Mouse (Mus musculus): ENCODE measurements around the gene Palld. TPM values are rescaled to one million over a fixed set of nuclear protein-coding genes. Genes with fewer than 3 reads are reported as not detected.

Palld gene
- 26.5 and 32.8 TPM in 2 replicates for polyA plus RNA-seq (2012; rRNA removed)

DNA sequence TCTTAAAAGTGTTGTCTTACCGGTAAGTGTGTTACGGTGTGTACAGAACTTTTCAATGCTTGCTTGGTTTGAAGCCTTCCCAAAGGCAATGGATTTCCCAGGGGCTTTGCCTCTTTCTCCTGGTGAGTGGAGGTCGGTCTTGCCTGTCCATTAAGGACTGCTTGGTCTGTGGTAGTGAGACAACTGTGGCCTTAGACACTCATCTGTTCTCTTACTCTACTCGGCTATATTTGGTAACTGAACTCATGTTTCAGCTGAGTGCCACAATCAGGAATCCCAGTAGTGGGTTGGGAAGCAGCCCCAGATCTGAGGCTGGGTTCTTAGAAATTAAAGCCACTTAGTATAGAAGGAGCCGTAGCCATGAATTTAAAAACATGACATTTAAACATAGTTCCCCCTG is at the start of gene Palld:
Palld (minus strand) TSS at position 170 of the 400 bp plus-strand sequence.
- WGBS = 84% methylated on average over 5 of the region's 5 CpGs
- DNase-seq (ENCODE audit: low read depth, low spot score) = no peak

DNA sequence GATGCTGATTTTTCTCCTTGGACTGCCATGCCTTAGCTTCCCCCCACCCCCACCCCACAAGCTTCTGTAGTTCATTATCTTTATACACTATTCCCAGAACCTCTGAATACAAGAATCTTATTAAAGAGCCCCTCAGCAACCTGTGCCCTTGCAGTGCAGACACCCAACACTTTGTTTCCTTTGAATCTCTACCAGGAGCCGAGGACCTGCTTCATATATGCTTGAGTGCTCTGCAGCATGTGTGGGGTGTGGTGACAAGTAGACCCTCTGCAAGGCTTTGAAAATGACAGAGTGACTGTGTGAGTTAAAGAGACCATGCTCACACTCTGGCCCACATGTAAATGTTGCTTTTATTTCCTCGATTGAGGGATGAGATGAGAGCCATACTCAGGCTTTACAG is 35.1 kb upstream of the Palld start:
- 91% methylated on average over 2 of the region's 2 CpGs for WGBS

DNA sequence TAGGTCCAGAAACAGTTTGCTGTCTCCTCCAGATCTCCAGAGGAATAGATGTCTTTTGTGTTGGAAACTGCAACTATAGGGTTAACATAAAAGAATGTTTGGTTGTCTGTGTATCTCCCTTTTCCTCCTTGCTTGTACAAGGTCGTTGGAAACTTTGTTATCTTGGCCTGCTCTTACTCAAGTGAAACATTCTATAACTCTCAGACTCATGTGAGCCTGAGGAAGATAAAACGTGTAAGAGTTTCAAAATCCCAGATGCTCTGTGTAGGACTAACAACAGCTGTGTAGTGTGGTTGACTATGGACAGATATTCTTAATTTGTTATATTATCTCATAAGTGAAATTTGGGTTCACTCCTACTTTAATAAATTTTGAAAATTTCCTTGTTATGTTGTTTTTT is 30.8 kb upstream of the Palld start:
- no peak for DNase-seq (ENCODE audit: low read depth, low spot score)
- 22% methylated on average over 2 of the region's 2 CpGs for WGBS

More for the DNA sequence above, 35.1 kb upstream of the Palld start:
- DNase-seq (ENCODE audit: low read depth, low spot score) = no peak

DNA sequence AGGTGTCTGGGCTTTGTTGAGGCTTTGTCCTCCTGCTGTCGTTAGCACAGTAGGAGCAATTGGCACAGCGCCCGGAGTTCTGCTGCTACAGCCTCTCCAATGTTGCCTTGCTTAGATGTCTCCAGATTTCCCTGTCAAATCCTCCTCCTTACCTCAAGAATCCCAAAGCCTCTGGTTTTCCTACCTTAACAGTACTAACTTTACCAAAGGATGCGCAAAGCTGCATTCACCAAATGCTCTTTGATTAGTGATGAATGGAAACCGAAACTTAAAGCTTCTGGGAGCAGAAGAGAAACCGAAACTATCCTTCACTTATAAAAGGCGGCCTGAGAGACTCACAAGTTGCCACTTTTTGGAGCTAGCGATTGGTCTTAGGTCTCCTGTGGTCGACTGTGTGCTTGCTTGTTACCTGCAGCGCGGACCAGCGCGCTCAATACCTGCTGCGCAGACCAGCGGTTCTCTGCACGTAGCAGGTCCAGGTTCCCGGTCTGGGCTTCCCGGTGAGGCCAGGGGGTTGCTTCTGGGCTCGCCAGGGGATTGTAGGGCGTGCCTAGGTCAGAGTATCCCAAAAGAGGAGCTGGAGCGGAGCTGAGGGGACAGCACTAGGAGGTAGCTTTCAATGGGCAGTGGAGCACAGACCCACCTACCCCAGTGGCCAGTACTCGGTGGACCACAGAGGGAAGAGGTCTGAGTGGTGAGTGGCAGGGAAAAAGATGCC is 25.4 kb upstream of the Palld start, which contains the start of gene Ddx60:
Ddx60 (plus strand) TSS at position 311 of the 718 bp plus-strand sequence.
- DNase-seq (ENCODE audit: low read depth, low spot score) = no peak
- WGBS = 3% methylated on average over 22 of the region's 22 CpGs

DNA sequence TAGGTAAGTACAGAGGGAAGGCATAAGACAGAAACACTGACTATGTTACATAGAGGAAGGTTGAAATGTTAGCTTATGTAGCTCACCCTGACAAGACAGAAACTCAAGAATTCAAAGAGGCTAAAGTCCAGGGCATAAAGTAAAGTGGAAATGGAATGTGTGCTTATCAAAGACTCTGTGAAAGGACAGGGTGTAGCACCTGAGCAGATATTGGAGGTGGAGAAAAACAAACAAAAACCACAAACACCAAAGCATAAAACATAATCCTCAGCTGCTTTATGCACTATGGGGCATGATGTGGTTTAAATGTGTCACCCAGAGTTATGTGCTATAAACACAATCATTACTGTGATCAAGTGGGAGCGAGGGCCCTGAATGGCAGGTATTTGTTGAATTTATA is 22.0 kb upstream of the Palld start:
- WGBS = 55% methylated on average over 1 of the region's 1 CpGs
- DNase-seq (ENCODE audit: low read depth, low spot score) = no peak

DNA sequence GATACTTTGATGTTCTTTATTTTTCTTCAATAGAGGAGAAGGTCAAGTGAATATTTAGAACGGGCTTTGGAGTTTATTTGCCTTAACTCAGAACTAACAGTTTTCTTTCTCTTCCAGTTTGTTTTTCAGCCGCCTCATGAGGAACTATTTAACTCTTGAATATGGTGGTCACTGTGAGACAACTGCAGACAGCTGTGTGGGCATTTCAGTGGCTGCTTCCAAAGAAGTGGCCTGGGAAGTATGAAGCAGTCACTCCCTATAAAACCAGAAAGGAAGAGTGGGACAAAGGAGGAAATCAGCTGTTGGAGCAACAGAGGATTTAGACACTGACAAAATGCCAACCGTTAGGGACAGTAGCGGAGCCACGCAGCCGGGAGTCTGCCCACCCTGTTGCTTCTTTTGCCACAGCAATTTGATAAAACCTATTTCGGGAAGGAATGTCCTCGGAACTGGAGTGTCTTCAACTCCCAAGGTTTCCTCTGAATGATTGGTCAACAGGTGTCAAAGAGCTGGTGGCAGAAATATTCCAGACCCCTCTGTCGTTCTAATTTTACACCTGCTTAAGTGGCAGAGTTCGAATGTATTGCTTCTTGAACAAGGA is 19.1 kb upstream of the Palld start:
- 75% methylated on average over 10 of the region's 10 CpGs for WGBS
- no peak for DNase-seq (ENCODE audit: low read depth, low spot score)

DNA sequence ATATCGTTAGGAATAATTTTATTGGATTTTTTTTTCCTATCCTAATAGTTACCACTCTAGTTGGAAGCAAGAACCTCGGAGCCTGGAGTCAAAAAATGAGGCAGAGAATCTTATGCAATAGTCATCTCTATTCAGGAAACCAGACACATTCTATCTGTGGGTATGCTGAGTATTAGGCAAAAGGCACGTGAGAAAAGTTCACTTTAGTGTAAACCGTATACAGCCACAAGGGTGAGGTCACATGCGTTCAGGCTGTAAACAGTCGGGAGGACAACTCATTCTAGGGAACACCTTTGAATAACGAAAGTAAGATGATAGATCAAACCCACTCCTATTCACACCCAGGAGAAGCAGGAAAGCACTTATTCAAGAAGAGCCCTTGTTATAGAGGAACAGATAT is 17.9 kb upstream of the Palld start:
- DNase-seq (ENCODE audit: low read depth, low spot score) = no peak
- WGBS = 32% methylated on average over 7 of the region's 7 CpGs

DNA sequence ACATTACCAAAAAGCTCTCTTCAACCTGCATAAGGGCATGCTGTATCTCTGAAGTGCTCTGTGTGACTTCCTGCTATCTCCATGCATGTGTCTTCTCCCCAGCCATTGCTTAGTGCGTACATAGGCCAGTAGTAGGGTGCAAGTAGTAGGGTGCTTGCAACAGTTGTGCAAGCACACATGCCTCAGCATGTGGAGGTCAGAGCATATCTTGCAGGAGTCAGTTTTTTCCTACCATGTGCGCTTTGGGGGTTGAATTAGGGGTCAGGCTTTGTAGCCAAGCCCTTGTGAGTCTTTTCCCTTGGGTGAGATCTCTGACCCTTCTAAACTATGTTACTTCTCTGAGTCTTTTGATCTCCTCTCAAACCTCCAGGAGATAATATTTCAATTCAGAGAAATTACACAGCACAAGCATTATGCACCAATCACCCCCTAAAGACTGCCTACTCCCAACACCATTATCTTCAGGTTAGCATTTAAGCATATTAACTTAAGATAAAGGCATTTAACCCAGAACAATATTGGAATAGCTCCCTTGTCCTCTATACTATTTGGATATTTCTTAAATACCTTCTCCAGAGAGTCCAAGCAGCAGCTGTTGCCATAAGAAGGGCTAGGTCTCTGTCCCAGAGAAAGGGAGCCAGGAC is 16.8 kb upstream of the Palld start:
- 96% methylated on average over 2 of the region's 2 CpGs for WGBS

DNA sequence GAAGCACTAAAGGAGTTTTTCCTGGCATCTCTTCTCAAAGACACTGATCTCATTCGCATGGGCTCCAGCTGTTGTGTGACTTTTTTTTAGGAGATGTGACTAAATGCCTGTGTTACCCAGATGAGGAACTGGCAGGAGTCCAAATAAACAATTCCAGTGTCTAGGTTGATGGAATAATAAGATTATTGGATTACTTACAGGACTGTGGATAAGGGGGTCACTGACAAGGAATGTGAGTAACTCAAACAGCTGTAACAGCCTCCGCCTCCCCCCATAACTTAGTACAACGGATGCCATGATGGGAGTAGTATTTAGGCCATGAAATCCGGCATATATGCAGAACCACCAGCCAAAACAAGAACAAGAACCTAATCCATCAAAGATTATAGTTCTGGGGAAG is 14.8 kb upstream of the Palld start:
- WGBS = 85% methylated on average over 4 of the region's 4 CpGs

More for the DNA sequence above, 16.8 kb upstream of the Palld start:
- no peak for DNase-seq (ENCODE audit: low read depth, low spot score)

DNA sequence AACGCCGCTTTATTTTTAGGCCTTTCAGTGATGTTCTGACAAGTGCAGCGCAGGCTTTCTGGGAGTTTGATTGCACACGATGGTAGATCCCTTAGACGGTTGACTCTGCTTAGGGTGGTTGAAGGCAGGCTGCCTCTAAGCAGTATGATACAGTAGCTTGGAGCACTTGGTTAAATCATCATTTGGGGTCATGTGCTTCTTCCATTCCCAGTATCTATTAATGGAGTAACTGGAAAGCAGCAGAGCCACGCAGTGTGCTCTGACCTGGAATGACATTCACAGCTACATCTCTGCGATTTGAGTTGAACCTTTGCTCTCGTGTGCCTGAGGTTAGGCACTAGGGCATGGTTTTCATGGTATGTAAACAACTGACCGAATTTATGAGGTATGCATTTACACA is 11.5 kb upstream of the Palld start:
- no peak for DNase-seq (ENCODE audit: low read depth, low spot score)
- 59% methylated on average over 9 of the region's 9 CpGs for WGBS

More for the DNA sequence above, 14.8 kb upstream of the Palld start:
- DNase-seq (ENCODE audit: low read depth, low spot score) = no peak

DNA sequence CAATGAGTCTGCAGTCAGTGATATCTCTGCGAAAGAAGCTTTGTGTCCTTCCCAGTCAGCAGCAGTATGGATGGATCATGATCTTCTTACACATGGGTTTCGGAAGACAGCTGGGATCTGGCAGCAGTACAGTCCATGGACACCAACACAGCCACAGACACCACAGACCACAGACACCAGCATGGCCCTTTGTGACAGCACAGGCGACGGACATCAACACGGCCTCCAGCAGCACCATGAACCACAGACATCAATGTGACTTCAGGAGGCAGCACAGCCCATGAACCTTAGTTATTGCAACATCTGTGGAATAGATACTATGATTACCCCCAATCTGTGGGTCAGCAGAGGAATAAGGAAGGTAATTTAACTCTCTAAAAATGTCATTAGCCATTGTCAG is 10.3 kb upstream of the Palld start:
- DNase-seq (ENCODE audit: low read depth, low spot score) = no peak
- 94% methylated on average over 5 of the region's 5 CpGs for WGBS

DNA sequence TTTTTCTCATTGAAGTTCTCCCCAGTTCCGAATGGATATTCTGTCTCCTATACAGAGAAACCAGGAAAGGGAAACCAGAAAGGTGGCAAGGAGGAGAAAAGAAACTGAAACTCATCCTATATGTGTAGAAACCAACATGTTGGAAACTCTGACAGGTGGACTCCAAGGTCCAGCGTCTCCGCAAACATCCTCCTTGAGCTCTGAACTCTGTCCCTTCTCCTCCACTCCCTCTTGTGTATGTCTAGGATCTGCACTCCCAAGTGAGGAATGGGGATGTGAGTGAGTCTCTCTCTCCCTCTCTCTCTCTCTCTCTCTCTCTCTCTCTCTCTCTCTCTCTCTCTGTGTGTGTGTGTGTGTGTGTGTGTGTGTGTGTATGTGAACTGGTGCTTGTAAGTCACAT is 6.8 kb upstream of the Palld start:
- DNase-seq (ENCODE audit: low read depth, low spot score) = no peak
- 40% methylated on average over 3 of the region's 3 CpGs for WGBS

DNA sequence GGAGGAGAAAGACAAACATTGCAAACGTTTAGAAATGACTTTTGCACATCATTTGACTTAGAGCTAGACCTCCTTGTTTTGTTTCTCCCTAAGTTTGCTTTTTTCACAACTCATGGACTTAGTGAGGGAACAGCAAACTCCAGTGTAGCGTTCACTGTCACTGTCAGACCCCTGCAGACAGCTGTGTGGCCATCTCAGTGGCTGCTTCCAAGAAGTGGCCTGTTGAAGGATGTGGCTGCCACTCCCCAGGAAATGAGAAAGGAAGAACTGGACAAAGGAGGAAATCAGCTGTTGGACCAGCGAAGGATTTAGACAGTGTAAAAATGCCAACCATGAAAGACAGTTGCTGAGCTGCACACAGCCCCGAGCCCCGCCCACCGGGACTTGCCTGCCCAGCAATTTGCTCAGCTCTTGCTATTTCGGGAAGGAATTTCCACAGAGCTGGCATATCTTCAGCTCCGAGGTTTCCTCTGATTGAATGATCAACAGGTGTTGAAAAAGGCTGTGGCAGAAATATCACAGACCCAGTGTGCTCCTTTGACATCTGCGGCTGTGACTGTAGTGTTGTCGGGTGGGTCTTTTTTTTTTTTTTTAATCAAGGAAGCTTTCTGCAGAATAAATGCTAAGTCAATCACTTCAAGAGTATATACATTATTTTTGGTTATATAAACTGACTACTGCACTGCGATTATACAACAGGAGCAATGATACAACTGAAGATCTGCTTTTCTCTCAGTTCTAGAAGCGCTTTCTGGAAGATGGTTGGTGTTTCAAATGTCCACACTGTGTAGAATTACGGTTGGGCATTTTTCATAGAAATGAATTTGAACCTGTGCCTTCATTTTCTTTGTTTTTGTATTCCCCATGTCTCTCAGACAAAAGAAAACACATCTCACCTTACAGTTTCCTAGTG is 6.1 kb upstream of the Palld start:
- no peak for DNase-seq (ENCODE audit: low read depth, low spot score)
- WGBS = 29% methylated on average over 13 of the region's 13 CpGs

DNA sequence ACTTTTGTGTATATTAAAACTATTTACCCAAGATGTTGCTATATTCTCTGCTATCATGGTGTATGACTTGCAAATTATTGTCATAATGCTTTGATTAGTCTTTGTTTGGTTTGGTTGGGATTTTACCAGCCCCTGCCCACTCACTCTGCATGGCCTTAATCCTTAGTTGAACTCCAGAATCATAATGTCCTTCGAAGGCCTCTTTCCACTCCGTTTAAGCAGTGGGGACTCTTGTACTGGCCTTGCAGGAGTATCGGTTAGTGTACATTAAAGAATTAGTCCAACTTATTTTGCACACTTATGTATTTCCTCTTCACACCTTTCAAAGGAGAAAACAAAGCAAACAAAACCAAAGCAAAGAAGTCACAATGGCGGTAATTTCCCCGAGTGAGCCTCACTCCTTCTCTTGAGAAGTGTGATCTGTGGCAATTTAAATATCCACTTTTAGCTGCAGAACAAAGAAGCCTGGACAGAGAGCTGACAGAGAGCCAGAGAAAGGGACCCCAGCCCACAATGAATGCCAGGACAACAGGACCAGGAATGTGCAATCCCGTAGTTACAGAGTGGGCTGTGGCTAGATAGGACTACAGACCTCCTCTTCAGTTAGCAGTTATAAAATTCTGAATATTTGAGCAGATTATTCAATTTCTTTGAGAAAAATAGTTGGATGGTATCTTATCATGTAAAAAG is 1.3 kb downstream of the Palld start:
- no peak for DNase-seq (ENCODE audit: low read depth, low spot score)
- WGBS = 74% methylated on average over 6 of the region's 6 CpGs

DNA sequence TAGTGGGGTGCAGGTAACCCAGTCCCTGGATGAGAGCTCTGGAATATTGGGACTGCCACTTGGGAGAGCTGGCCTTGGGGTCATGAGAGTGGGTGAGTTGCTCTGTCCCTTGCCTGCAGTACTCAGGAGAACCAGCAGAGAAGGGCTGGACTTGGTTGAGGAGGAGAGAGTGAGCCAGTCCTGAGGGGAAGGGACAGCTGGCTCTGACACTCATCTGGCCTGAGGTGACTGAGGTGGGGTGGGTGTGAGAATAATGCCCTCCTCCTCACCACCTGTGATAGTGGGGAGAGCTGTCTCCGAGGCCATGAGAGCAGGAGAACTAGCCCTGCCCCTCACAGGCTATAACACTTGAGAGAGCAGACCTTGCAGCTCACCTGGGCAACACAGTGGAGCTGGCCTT is 5.1 kb downstream of the Palld start:
- no peak for DNase-seq (ENCODE audit: low read depth, low spot score)
- 78% methylated on average over 1 of the region's 1 CpGs for WGBS

DNA sequence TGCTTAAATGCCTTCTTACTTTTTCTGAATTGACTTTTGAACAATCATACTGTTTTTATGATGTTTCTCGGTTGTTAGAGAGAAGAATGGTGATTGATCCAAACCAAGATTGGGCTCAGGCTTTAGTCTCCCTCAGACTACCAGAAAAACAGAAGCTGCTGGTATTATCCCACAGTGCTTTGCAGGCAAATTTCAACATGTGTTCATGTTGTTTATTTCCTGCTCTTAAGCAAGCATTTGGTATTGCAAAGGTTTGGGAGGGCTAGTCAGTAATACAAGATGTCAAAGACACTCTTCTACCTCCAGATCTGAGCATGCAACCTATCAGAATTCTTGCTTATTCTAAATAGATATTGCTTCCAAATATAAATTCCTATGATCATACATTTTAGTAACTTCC is 5.7 kb downstream of the Palld start:
- 87% methylated on average over 1 of the region's 1 CpGs for WGBS

DNA sequence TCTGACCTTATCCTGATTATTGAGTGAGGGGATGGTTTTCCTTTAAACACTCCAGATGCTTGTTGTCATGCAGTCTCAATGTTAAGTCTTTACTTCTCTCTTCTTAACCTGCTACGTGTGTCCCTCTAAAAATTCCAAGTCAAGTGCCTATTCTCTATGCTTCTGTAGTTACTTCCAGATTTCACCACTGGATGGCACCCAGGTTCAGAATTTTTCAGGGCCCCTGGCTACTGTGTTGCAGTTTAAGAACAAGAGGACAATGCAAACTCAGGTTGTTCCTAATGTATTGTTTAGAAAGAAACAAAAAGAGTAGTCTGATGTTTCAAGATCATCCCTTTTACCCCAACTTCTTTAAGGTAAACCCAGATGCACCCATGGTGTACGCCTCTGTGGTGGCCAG is 8.4 kb downstream of the Palld start:
- 54% methylated on average over 2 of the region's 2 CpGs for WGBS
- no peak for DNase-seq (ENCODE audit: low read depth, low spot score)

More for the DNA sequence above, 5.7 kb downstream of the Palld start:
- no peak for DNase-seq (ENCODE audit: low read depth, low spot score)

DNA sequence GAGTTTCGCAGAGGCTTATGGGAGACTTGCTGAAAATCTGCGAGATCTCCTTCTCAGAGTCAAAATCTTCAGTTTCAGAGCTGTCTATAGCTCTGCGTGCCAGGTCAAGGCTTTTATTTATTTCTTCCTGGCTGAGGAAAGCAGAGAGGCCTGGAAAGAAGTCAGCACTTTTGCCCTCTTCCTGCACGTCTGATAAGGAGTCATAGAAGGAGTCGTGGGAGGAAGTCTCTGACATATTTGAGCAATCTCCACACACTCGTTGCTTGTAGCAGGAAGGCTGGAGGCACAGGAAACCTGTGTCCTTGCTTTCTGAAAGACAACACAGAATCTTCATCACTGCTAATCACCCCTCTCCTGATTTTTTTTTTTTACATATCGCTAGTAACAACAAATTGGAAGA is 24.9 kb downstream of the Palld start:
- WGBS = 50% methylated on average over 7 of the region's 7 CpGs
- DNase-seq (ENCODE audit: low read depth, low spot score) = no peak

DNA sequence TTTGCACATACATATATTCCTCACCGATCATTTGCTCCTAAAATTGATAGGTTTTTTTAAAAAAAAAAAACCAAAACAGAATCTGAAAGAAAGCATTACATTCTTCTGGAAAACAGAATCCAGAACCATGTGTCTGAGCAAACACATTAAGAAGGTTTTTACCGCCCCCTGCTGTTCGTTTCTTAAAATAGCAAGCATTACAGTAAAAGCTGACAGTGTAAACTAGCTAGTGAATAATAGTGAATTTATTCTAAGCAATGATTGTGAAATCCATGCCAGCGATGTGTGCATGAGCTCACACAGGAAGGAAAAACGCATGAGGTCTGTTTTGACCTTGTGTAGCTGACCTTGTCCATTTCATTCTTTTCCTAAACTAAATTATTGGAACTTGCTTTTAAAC is 27.2 kb downstream of the Palld start:
- DNase-seq (ENCODE audit: low read depth, low spot score) = peak; percentile 71
- WGBS = 3% methylated on average over 5 of the region's 5 CpGs
